Mouse (Mus musculus) left cerebral cortex, postnatal 25 days (tissue): ENCODE data around the gene Acin1. TPM values are rescaled to one million over a fixed set of nuclear protein-coding genes. Genes with fewer than 3 reads are reported as not detected.
"Not testable (repeated sequence)": the region's sequence is repeated elsewhere in the genome, so short reads cannot be mapped to it uniquely, and the experiment has no call there.

Experiments used
- DNase-seq, 2 experiments: peaks; one replicate each; pipeline ENCODE4 v3.0.0; 2022; ENCODE audit warnings: low spot score in 2 of 2, mixed read lengths in 1 of 2
- intact Hi-C: fragments of 180-260 bp; cut with DNase I; formaldehyde crosslinking; loops from one replicate; pipeline ENCODE4 v1.15.1; 2025
- total RNA-seq, 2 experiments: library from RNA; stranded (reverse); gene quantifications; 2 replicates each; pipeline ENCODE4 v1.2.3; 2021

Gene Acin1
- total RNA-seq, 2 experiments from 2014 or later: 180 to 192 TPM

DNA sequence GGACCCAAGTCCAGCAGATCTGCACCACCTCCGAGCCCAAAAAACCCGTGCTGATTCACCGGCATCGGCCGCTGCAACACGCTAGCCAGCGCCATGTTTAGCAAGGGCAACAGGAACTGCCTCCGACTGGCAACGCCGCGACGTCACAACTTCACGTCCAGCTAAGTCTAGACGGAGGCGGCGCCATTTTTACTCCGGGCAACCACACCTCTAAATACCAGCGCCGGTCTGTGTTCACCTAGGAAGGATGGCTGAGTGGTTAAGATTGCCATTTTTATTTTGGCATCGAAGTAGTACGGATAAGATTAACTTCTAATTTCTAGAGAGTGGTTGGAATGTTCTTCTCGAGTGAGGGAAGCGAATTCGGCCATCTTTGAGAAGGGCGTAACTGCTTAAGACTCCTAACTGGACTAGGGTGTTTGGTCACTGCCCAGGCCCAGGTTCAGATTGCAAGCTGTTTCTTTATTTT lies 68.8 kb downstream of the Acin1 start, which contains the start of gene Psmb5:
TSS of gene Psmb5 (minus strand) at position 126 of the 469 bp plus-strand sequence.
- intact Hi-C loops: no loop called here
- DNase-seq: peak; percentile 94

DNA sequence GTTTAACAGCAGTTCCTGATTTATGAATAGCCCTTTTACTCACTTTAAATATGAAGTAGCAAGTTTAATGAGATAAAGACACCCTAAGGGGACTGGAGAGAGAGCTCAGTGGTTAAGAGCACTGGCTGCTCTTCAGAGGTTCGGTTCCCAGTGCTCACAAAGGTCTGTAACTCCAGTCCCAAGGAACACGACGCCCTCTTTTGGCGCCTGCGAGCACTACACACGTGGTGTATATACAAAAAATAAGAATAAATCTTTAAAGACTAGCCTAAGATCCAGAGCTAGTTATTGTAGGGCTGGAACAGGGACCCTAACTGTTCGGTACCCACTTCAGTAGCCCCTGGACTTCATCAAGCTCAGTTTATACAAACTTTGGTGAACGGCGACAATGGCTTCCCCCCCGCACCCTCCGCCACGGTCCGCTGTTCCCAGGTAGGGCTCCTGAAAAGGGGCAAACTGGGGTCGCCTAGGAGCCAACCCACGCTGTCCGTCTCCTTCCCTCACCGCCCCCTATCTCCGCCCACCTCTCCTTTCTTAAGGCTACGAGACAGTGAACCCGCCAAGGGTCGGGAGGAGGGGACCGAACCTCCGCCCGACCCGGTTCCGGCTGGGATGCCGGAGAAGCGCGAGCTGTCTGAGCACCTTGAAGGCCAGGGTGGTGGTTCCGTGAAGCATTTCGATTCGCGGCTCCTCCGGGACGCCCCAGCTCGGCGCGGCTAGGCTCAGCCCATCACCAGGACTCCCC lies 69.4 kb downstream of the Acin1 start:
- intact Hi-C loops: no loop called here
- DNase-seq: no peak

DNA sequence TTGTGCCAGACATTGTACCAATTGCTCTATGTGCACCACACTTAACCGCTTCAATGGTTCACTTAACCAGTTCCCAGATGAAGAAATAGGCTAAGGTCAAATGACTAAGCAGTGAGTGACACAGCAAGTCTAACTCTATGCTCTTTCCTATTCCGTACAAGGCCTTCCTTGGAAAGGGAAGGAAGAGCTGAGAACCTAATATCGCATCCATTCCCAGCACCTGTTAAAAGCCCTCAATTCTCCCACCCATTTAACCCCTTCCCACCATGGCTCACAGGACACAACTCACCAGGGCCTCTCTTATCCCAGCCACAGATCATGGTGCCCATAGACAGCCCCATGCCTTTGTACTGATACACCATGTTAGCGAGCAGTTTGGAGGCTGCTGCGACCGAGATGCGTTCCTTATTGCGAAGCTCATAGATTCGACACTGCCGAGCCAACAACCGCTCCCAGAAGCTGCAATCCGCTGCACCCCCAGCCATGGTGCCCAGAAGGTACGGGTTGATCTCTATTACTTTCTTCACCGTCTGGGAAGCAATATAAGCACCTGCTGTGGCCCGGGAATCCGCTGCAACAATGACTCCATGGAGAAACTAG lies 70.4 kb downstream of the Acin1 start:
- intact Hi-C loops: no loop called here
- no peak for DNase-seq

DNA sequence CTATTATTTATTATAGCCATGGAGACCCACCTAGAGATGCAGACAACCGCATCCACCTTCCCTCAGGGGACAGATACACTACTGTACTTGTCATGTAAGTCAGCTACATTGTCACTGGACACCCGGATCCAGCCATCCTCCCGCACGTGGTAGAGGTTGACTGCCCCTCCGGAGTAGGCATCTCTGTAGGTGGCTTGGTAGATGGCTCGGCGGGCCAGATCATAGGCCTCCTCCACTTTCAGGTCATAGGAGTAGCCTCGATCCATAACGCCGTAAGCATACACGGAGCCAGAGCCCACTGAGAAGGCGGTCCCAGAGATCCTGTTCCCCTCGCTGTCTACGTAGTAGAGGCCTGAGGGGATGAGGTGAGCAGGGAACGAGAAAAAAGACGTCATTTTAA lies 72.6 kb downstream of the Acin1 start:
- intact Hi-C loops, DNase-seq: not testable (repeated sequence)

DNA sequence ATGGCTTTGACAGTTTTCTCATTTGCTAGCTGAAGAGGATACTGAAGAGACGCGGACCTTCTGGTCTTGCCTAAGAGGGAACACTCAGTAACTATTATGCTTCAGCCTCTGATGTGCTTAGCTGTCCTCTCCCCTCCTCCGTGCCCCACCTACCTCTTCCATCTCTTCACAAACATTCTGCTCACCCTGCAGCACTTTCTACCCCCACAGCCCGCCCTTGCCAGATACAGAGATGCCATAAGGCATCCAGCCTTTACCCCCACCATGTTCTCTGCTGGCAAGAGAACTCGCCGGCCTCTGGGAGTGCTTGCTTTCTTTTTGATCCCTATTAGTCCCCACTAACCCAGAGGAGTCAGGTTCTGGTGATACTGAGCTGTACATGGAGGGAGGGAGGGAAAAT lies 76.1 kb downstream of the Acin1 start:
- intact Hi-C loops: no loop called here
- DNase-seq: peak in 1 of 2 experiments; percentile 66

DNA sequence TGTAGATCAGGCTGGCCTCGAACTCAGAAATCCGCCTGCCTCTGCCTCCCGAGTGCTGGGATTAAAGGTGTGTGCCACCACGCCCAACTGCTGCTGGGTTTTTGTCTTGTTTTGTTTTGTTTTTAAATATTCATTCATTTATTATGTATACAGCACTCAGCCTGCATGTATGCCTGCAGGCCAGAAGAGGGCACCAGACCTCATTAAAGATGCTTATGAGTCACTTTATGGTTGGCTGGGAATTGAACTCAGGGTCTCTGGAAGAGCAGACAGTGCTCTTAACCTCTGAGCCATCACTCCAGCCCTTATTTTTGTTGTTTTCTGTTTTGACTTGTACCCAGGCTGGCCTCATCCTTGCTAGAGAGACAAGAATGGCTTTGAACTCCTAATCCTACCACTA lies 76.8 kb downstream of the Acin1 start:
- intact Hi-C loops: no loop called here
- DNase-seq: no peak

DNA sequence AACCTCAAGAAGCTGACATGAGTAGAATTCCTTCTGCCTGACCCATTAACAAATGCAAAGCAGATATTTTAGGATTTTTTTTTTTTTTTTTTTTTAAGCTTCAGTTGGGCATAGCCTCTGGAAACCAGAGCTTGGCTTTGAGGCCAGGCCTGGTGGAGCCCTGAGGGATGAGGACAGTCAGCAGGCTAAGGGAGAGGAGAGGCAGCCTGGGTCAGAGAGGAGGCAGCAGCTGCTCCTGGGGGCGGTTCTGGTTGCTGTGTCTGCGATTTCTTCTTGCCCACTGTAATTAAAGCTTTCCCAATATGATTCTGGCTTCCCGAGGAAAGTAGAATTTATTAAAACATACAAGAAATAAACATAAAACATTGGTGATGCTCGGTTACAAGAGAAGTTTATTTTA lies 77.5 kb downstream of the Acin1 start:
- no peak for DNase-seq
- intact Hi-C loops: no loop called here

DNA sequence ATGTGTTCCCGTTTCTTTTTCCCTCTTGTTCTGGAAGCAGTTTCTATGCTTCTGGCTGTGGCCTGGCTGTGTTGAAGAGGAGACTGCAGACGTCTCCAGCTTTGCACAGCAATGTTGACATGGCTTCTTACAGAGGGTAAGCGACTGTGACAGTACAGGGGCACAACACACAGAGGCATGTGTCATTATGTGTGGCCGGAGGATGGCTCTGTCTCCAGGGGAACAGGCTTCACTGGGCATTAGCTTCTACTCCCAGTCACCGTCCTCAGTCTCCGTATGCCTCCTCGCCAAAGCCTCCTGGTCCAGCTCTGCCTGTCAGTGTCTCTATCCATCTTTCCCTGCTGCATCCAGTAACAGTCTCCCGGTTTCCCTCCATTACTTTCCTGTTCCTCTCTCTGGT lies 79.5 kb downstream of the Acin1 start:
- intact Hi-C loops: no loop called here
- DNase-seq: no peak

DNA sequence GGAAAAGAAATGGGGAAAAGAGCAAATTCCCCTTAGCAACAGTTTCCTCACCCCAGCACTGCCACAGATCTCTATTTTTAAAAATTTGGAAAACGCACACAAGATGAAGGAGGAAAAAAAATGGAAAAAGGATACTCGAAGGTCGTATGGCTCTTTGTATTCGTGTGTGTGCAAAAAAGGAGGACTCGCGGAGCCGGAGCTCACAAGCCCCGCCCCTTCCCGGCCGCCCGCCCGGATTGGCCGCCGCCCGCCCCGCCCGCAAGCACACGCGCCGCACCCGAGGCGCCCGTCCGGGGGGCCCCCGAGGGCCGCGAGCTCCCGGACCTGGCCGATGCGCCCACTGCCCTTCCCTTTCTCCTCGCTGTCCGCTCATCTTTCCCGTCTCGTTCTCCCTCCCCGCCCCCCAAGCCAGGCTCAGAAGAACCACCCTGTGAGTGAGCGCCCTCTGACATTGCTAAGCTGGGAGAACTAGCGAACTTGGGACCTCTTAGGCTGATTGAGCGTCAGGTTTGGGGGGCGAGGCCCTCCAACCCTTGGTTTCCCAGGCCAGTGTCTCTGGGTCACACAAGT lies 80.9 kb downstream of the Acin1 start, which contains the start of gene 4931414P19Rik:
TSS of gene 4931414P19Rik (minus strand) at position 242 of the 570 bp plus-strand sequence.
- intact Hi-C loops: no loop called here
- peak; percentile 73 to 80 for DNase-seq

DNA sequence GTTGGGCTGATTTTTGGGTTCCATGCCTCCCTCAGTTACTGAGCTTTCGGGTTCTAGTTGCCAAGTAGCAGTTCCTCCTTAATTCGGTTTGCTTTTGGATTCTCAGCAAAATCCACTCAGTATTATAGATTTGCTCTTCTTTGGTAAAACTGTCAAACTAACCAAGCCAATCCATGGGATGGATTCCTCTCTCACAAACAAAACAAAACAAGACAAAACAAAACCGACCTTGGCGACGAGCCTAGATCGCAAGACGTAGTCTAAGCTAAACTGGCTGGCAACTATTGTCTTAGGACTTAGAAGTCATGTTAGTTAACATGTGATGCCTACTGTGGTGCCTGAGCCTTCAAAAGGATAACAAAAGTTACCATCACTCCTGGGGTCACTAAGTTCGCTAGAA lies 83.0 kb downstream of the Acin1 start:
- no peak for DNase-seq
- intact Hi-C loops: no loop called here

DNA sequence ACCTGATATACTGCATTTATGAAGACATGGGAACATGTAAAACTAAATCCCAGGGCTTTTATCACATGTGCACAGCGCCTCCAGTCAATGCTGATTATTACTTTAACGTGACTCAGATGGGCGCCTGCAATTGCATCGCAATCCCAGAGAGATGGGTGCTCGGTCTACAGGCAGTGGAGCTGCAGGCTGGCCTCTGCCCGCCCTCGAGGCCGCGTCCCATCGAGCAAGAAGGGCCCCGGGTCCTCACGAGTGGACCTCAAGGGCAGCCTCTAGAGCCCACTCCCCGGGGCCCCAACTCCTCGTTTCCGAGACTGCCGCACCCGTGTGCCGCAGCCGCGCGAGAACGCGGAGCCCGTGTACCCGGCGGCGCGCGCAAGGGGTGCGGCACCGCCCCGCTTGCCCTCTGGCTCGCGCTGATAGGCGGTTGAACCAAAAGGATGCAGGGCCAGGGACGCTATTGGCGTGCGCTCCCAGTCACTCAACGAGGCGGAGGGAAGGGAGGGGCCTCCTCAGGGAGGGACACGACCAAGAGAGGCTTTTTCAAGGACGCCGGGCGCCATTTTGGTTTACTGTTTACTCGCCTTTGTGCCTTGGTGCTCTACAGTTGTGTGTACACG lies 83.6 kb downstream of the Acin1 start:
- peak; percentile 94 to 98 for DNase-seq
- intact Hi-C loops: no loop called here

DNA sequence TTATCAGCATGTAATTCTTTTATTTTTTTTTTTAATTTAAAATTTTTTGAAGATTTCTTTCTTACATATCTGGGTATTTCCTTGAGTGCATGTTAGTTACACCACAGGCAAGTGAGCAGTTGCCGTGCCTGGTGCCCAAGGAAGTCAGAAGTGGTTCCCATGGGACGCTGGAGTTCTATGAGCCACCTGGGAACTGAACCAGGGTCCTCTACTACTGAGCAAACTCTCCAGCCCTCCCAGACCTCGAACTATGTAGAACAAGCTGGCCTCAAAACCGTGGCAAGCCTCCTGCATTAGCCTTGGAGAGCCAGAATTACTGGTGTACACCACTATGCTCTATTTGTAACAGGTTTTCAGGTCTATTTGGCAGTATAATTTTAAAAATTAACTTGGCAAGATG lies 84.1 kb downstream of the Acin1 start:
- DNase-seq: no peak
- intact Hi-C loops: no loop called here

DNA sequence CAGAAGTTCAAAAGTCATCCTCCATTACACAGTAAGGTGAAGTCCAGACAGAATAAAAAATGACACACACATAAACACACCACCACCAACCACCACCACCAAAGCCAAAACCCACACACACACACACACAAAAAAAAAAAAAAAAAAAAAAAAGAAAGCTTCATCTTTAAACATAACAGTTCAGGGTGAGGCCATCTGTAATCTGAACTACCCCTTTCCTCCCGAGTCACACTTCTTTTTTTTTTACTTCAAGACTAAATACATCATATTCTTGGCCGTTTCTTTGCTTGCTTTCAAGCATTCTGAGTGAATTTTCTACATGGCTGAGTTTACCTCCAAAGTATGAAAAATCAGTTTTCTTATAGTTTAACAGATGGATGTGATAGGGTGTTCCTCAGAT lies 85.1 kb downstream of the Acin1 start:
- DNase-seq: no peak
- intact Hi-C loops: no loop called here

DNA sequence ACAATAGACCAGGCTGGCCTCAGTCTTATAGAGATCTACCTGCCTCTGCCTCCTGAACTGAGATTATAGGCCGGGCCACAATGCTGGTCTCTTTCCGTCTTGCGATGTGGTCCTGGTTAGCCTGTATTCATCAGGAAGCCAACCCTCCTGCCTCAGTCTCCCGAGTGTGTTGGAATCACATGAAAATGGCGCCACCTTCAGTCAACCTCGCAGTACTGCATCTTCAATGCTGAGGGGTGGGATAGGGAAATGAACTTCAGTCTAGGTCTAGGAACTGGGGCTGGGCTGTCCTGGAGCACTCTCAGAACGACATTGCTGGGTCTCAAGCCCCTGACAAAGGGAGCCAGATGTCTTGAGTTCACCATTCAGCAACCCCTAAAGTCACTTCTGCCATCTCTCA lies 89.6 kb downstream of the Acin1 start:
- no peak for DNase-seq
- intact Hi-C loops: no loop called here

DNA sequence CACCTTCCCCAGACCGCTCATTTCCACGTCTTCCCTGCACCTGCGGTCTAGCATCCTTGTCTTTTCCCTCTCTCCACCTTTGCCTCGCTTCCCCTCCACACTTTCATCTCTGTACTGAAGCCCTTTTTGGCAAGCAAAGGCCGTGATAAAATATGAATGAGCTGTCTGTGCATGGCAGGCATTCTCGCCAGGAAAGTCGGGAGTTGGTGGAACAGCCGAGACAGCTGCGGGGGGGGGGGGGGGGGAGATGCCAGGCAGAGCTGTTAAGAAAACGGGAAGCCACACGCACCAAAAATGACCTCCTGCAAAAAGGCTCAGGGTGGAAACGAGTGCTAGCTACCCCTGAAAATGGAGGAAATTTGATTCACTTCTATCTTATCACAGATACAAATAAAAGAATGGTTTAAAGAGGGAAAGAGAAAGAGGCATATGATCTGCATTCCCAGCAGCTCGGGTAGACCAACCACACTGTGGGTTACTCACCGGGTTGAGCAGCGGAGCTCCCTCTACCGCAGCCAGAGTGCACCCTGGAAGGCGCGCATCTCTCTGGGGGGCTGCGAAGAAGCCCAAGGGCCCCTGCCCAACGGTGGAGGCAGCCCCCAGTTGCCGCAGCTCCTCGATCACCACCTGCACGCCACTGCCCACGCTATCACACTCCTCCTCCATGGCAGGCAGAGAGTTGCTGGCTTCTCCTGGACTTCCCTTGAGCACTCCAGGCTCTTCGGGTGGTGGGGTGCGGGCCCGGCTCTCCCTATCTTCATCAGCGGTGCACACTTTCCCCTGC lies 91.9 kb downstream of the Acin1 start:
- intact Hi-C loops: no loop called here
- peak in 1 of 2 experiments; percentile 83 for DNase-seq

DNA sequence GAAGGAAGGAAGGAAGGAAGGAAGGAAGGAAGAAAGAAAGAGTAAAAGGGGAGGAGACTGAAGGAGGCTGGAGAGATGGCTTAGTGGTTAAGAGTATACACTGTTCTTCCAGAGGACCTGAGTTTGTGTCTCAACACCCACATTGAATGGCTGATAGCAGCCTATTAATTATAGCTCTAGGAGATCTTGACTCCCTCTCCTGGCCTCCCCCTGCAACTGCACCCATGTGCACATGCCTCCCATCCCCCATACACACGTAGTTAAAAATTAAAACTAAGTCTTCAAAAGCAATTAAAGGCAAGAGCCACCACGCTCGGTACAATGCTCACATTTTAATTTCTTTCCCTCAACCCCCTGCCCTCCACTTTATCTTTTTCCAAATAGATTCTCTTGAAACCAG lies 92.7 kb downstream of the Acin1 start:
- no peak for DNase-seq
- intact Hi-C loops: no loop called here

DNA sequence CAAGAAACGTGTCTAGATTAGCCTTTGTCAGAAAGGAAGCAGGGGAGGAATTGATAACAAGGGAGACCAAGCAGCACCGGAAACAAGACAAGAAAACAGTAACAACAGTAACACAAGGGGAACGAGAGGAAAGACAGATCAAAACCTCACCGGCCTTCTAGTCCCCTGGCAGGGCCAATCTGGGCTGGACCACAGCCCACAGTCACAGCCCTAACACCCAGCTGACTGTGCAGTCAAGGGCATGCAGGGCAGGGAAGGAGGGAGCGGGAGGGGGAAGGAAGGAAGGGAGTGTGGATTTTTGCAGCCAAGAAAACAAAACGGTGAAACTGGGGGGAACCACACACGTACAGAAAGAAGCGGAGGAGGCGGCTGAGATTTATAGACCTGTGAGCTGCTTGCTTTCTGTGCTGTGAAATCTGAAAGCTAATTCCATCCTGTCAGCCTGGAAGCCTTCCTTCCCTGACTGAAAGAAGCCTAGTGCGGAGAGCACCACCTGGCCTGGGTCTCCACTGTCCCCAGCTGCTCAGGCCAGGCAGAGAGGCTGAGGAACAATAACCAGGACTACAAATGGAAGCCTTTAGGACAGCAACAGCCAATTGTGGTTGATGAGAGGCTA lies 94.3 kb downstream of the Acin1 start:
- intact Hi-C loops: no loop called here
- DNase-seq: peak; percentile 54 to 91
